Mouse (Mus musculus): Measurements from ENCODE around the gene Fcrl5. TPM values are rescaled to one million over a fixed set of nuclear protein-coding genes. Genes with fewer than 3 reads are reported as not detected.

Fcrl5 gene
- polyA plus RNA-seq, 1 experiment from 2014 or later: not detected

GRCm38 (mm10) chr3:87506456-87507416, 71.2 kb downstream of the Fcrl5 start:
- H3K27ac ChIP-seq (ENCODE audit: low read length): no peak overlapping the region
- no peaks in the 10 kb centered on the region for H3K27me3 ChIP-seq (replicated peaks; ENCODE audit: control insufficient read depth, insufficient read depth, low read length)
- no peaks in the 10 kb centered on the region for H3K9me3 ChIP-seq (ENCODE audit: control insufficient read depth, low read length)
- H3K4me2 ChIP-seq (ENCODE audit: low read length): no peak overlapping the region
- no peak overlapping the region for H3K9ac ChIP-seq (replicated peaks; ENCODE audit: low read depth, low read length)
- no peaks in the 10 kb centered on the region for H3K36me3 ChIP-seq (ENCODE audit: control insufficient read depth, insufficient read depth)
- no peak for ATAC-seq
- H3K4me1 ChIP-seq (replicated peaks; ENCODE audit: control insufficient read depth, insufficient read depth, low read length): peaks cover 4% of the 10 kb centered on the region; the same call in 1 of the 2 replicates
- 75% methylated on average over 12 of the region's 12 CpGs for WGBS
- H3K4me3 ChIP-seq (replicated peaks; ENCODE audit: low read length): no peak overlapping the region

- Histone ChIP-seq H3K4me3 (replicated peaks; ENCODE audit: low read length) (peak overlapping the region; percentile 10), H3K27ac (ENCODE audit: low read length) (no peak overlapping the region), H3K27me3 (replicated peaks; ENCODE audit: control insufficient read depth, insufficient read depth, low read length) (no peaks in the 10 kb centered on the region), H3K4me1 (replicated peaks; ENCODE audit: control insufficient read depth, insufficient read depth, low read length) (peaks cover 4% of the 10 kb centered on the region; the same call in 1 of the 2 replicates), H3K9ac (replicated peaks; ENCODE audit: low read depth, low read length) (peak overlapping the region; percentile 27), H3K36me3 (ENCODE audit: control insufficient read depth, insufficient read depth) (no peaks in the 10 kb centered on the region), H3K4me2 (ENCODE audit: low read length) (peak overlapping the region; percentile 39), H3K9me3 (ENCODE audit: control insufficient read depth, low read length) (no peaks in the 10 kb centered on the region)
- 18% methylated on average over 17 of the region's 17 CpGs for WGBS
- peak; percentile 82 for ATAC-seq
Measured at GRCm38 (mm10) chr3:87508205-87508901, 72.8 kb downstream of the Fcrl5 start.

- no peak for ATAC-seq
- H3K36me3 ChIP-seq (ENCODE audit: control insufficient read depth, insufficient read depth): no peaks in the 10 kb centered on the region
- no peak overlapping the region for H3K4me2 ChIP-seq (ENCODE audit: low read length)
- 67% methylated on average over 4 of the region's 4 CpGs for WGBS
- no peak overlapping the region for H3K27ac ChIP-seq (ENCODE audit: low read length)
- H3K4me1 ChIP-seq (replicated peaks; ENCODE audit: control insufficient read depth, insufficient read depth, low read length): peaks cover 4% of the 10 kb centered on the region; the same call in 1 of the 2 replicates
- H3K9me3 ChIP-seq (ENCODE audit: control insufficient read depth, low read length): no peaks in the 10 kb centered on the region
- H3K27me3 ChIP-seq (replicated peaks; ENCODE audit: control insufficient read depth, insufficient read depth, low read length): no peaks in the 10 kb centered on the region
- no peak overlapping the region for H3K4me3 ChIP-seq (replicated peaks; ENCODE audit: low read length)
- no peak overlapping the region for H3K9ac ChIP-seq (replicated peaks; ENCODE audit: low read depth, low read length)
Measured at GRCm38 (mm10) chr3:87509061-87509460, 73.5 kb downstream of the Fcrl5 start.

- Histone ChIP-seq H3K4me1 (replicated peaks; ENCODE audit: control insufficient read depth, insufficient read depth, low read length) (peaks cover 4% of the 10 kb centered on the region; the same call in 1 of the 2 replicates), H3K4me2 (ENCODE audit: low read length) (no peak overlapping the region), H3K36me3 (ENCODE audit: control insufficient read depth, insufficient read depth) (no peaks in the 10 kb centered on the region), H3K27ac (ENCODE audit: low read length) (no peak overlapping the region), H3K27me3 (replicated peaks; ENCODE audit: control insufficient read depth, insufficient read depth, low read length) (no peaks in the 10 kb centered on the region), H3K4me3 (replicated peaks; ENCODE audit: low read length) (no peak overlapping the region), H3K9ac (replicated peaks; ENCODE audit: low read depth, low read length) (no peak overlapping the region), H3K9me3 (ENCODE audit: control insufficient read depth, low read length) (no peaks in the 10 kb centered on the region)
- 82% methylated on average over 9 of the region's 9 CpGs for WGBS
- no peak for ATAC-seq
Measured at GRCm38 (mm10) chr3:87510832-87511231, 75.3 kb downstream of the Fcrl5 start.

- H3K4me2 ChIP-seq (ENCODE audit: low read length): no peak overlapping the region
- ATAC-seq: no peak
- no peak overlapping the region for H3K9ac ChIP-seq (replicated peaks; ENCODE audit: low read depth, low read length)
- no peak overlapping the region for H3K4me3 ChIP-seq (replicated peaks; ENCODE audit: low read length)
- H3K27me3 ChIP-seq (replicated peaks; ENCODE audit: control insufficient read depth, insufficient read depth, low read length): no peaks in the 10 kb centered on the region
- H3K4me1 ChIP-seq (replicated peaks; ENCODE audit: control insufficient read depth, insufficient read depth, low read length): peaks cover 4% of the 10 kb centered on the region; the same call in 1 of the 2 replicates
- no peaks in the 10 kb centered on the region for H3K9me3 ChIP-seq (ENCODE audit: control insufficient read depth, low read length)
- H3K36me3 ChIP-seq (ENCODE audit: control insufficient read depth, insufficient read depth): no peaks in the 10 kb centered on the region
- no peak overlapping the region for H3K27ac ChIP-seq (ENCODE audit: low read length)
- 40% methylated on average over 16 of the region's 16 CpGs for WGBS
Measured at GRCm38 (mm10) chr3:87511971-87512765, 76.6 kb downstream of the Fcrl5 start.

- H3K27me3 ChIP-seq (replicated peaks; ENCODE audit: control insufficient read depth, insufficient read depth, low read length): no peaks in the 10 kb centered on the region
- no peak overlapping the region for H3K9ac ChIP-seq (replicated peaks; ENCODE audit: low read depth, low read length)
- no peaks in the 10 kb centered on the region for H3K9me3 ChIP-seq (ENCODE audit: control insufficient read depth, low read length)
- no peak overlapping the region for H3K4me2 ChIP-seq (ENCODE audit: low read length)
- H3K27ac ChIP-seq (ENCODE audit: low read length): no peak overlapping the region
- WGBS: 59% methylated on average over 13 of the region's 13 CpGs
- no peak overlapping the region for H3K4me3 ChIP-seq (replicated peaks; ENCODE audit: low read length)
- H3K36me3 ChIP-seq (ENCODE audit: control insufficient read depth, insufficient read depth): no peaks in the 10 kb centered on the region
- ATAC-seq: no peak
- H3K4me1 ChIP-seq (replicated peaks; ENCODE audit: control insufficient read depth, insufficient read depth, low read length): no peaks in the 10 kb centered on the region
Measured at GRCm38 (mm10) chr3:87515567-87516081, 80.1 kb downstream of the Fcrl5 start.

GRCm38 (mm10) chr3:87518425-87518824, 82.9 kb downstream of the Fcrl5 start:
- Histone ChIP-seq H3K4me2 (ENCODE audit: low read length) (no peak overlapping the region), H3K4me1 (replicated peaks; ENCODE audit: control insufficient read depth, insufficient read depth, low read length) (no peaks in the 10 kb centered on the region), H3K27ac (ENCODE audit: low read length) (no peak overlapping the region), H3K27me3 (replicated peaks; ENCODE audit: control insufficient read depth, insufficient read depth, low read length) (no peaks in the 10 kb centered on the region), H3K36me3 (ENCODE audit: control insufficient read depth, insufficient read depth) (no peaks in the 10 kb centered on the region), H3K9me3 (ENCODE audit: control insufficient read depth, low read length) (no peaks in the 10 kb centered on the region), H3K4me3 (replicated peaks; ENCODE audit: low read length) (no peak overlapping the region), H3K9ac (replicated peaks; ENCODE audit: low read depth, low read length) (no peak overlapping the region)
- no peak for ATAC-seq

- WGBS: 88% methylated on average over 4 of the region's 4 CpGs
- H3K9ac ChIP-seq (replicated peaks; ENCODE audit: low read depth, low read length): no peak overlapping the region
- H3K36me3 ChIP-seq (ENCODE audit: control insufficient read depth, insufficient read depth): no peaks in the 10 kb centered on the region
- H3K27ac ChIP-seq (ENCODE audit: low read length): no peak overlapping the region
- peaks cover 5% of the 10 kb centered on the region for H3K4me1 ChIP-seq (replicated peaks; ENCODE audit: control insufficient read depth, insufficient read depth, low read length)
- no peak overlapping the region for H3K4me3 ChIP-seq (replicated peaks; ENCODE audit: low read length)
- no peaks in the 10 kb centered on the region for H3K9me3 ChIP-seq (ENCODE audit: control insufficient read depth, low read length)
- no peak for ATAC-seq
- H3K4me2 ChIP-seq (ENCODE audit: low read length): no peak overlapping the region
- no peaks in the 10 kb centered on the region for H3K27me3 ChIP-seq (replicated peaks; ENCODE audit: control insufficient read depth, insufficient read depth, low read length)
Measured at GRCm38 (mm10) chr3:87521126-87521525, 85.6 kb downstream of the Fcrl5 start.
